Mouse (Mus musculus): ENCODE data around the gene Fam178b. TPM values are rescaled to one million over a fixed set of nuclear protein-coding genes. Genes with fewer than 3 reads are reported as not detected.

Fam178b gene
- total RNA-seq, 2 experiments from 2014 or later: 0.40 TPM; not detected in 1

DNA sequence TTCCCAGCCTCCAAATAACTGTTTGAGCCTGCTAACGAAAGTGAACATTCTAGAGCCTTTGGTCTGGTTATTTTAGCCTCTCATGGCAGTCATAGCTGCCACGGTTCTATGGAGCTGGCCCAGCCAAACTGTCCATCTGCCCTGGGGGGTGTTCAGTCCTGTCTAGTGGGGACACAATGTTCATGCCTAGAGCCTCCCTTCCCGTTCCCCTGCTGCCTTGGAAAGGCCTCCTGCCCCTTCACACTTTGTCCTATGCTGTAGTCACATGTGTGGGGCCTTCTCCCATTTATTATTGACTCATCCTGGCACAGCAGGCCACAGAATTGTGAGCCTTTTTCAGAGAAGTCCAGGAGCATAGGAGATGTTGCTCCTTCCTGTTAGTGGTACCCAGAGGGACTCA, 164.7 kb downstream of the Fam178b start:
- H3K4me3 ChIP-seq: no peak overlapping the region
- no peak for TF ChIP-seq CTCF (IDR thresholded peaks at IDR 0.05)
- H3K27ac ChIP-seq: no peak overlapping the region
- DNase-seq (ENCODE audit: extremely low spot score in 1 of 2, low spot score in 2 of 2): no peak
- intact Hi-C loops (cut with DNase I): no loop called here

DNA sequence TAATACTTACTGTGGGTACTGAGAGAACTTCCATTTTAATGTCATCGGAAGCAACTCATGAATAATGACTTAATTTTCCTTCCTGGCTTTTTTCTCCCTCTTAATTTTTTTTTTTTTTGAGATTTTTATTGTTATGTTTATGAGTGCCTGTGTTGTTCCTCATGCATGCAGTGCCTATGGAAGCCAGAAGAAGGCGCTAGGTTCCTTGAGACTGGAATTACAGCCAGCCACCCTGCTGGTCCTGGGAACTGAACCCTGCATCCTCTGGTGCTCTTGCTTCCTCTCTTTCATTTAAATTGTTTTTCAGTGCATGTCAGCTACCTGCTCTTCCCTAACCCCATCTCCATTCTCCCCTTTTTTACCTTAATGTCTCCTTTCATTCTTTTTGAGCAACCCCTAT, 169.3 kb downstream of the Fam178b start:
- Histone ChIP-seq H3K4me3 (peak overlapping the region; percentile 77), H3K27ac (no peak overlapping the region)
- TF ChIP-seq CTCF (IDR thresholded peaks at IDR 0.05): peak; percentile 51
- no peak for DNase-seq (ENCODE audit: extremely low spot score in 1 of 2, low spot score in 2 of 2)
- intact Hi-C loops (cut with DNase I): loop anchor here (2.0 kb wide), 1 partner anchor 145 kb away; the partner anchor contains the start of gene Kansl3

DNA sequence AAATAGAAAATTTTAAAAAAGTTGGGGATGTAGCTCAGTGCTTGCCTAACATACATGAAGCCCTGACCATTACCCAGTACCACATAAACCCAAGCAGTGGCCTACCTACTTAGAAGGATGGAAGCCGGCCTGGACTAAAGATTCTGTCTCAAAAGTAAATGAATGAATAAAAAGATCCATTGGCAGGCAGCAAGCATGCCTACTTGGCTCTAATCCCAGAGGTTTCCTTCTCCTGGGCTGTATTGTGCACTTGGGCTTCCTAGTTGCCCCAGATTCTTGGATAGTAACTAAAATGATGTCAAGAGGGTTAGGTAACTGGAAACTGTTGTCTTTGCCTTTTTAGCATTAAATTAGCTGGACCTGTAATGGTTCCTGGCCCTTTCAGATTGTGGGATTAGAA, 169.7 kb downstream of the Fam178b start:
- no peak for DNase-seq (ENCODE audit: extremely low spot score in 1 of 2, low spot score in 2 of 2)
- H3K4me3 ChIP-seq: peak overlapping the region; percentile 77
- no peak overlapping the region for H3K27ac ChIP-seq
- intact Hi-C loops (cut with DNase I): loop anchor here (2.0 kb wide), 1 partner anchor 145 kb away; the partner anchor contains the start of gene Kansl3
- no peak for TF ChIP-seq CTCF (IDR thresholded peaks at IDR 0.05)

GRCm38 (mm10) chr1:36512966-36513280, 170.1 kb downstream of the Fam178b start:
- no peak for TF ChIP-seq CTCF (IDR thresholded peaks at IDR 0.05)
- Histone ChIP-seq H3K27ac (peak overlapping the region; percentile 44; the same call in 1 of the 2 replicates), H3K4me3 (peak overlapping the region; percentile 77)
- no peak for DNase-seq (ENCODE audit: extremely low spot score in 1 of 2, low spot score in 2 of 2)
- intact Hi-C loops (cut with DNase I): loop anchor here (2.0 kb wide), 1 partner anchor 144 kb away; the partner anchor contains the start of gene Kansl3

Small RNA genes within 50 kb of the gene (microRNA-seq; reads per million reads assigned to microRNA genes)
- gene Gm24133: 0 reads per million in 2 experiments

Other genes with a start within 250 kb of the Fam178b start
- 10 to 100 TPM; 43.5 to 51.0 TPM for gene Lman2l, start 237.9 kb downstream of the Fam178b start, total RNA-seq (2021)
- gene Cnnm4, start 211.6 kb downstream of the Fam178b start, total RNA-seq (2021): 10 to 100 TPM; 13.2 to 13.8 TPM
- gene Cnnm3, start 171.3 kb downstream of the Fam178b start, total RNA-seq (2021): 10 to 100 TPM; 29.8 to 34.9 TPM
- gene Ankrd23, start 146.3 kb downstream of the Fam178b start, total RNA-seq (2021): 1 to 10 TPM; 5.0 to 8.1 TPM
- not detected for gene Gm42417, start 143.8 kb downstream of the Fam178b start, total RNA-seq (2021)
- 10 to 100 TPM; 12.0 to 14.8 TPM for gene Ankrd39, start 135.7 kb downstream of the Fam178b start, total RNA-seq (2021)
- gene Sema4c, start 124.8 kb downstream of the Fam178b start, total RNA-seq (2021): 10 to 100 TPM; 17.7 to 18.4 TPM
- 100 to 1,000 TPM; 533 to 600 TPM for gene Cox5b, start 8.3 kb upstream of the Fam178b start, total RNA-seq (2021)
- under 1 TPM in 1 of 2 experiments, not detected in 1; 0.41 TPM for gene 4933424G06Rik, start 27.0 kb upstream of the Fam178b start, total RNA-seq (2021)
- gene Actr1b, start 31.2 kb upstream of the Fam178b start, total RNA-seq (2021): 100 to 1,000 TPM; 323 to 361 TPM
- 1 to 10 TPM; 1.7 to 2.1 TPM for gene Zap70, start 78.6 kb upstream of the Fam178b start, total RNA-seq (2021)

All from left cerebral cortex, adult 2 months (tissue).